Mouse (Mus musculus): ENCODE data around the gene Fbxl19.

Gene Fbxl19

DNA sequence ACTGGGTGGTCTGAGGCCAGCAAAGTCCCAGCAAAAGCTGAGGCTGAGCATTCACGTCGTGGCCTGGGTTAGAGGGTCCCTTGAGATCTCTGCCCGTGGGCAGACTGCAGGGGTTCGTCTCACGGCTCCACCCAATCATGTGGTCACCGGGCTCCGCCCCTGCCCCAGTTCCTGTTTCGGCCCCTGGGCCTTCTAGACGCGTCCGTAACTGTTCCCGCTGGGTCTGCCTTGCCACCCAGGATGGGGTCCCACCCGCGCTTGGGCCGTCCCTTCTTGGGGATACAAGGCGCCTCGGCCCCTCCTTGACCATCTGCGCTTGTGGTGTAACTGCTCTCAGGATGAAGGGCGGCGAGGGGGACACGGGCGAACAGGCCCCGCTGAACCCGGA, 25.3 kb downstream of the Fbxl19 start, which contains the start of gene Orai3:
TSS of gene Orai3 (plus strand) at position 165 of the 388 bp plus-strand sequence.
- CTCF ChIA-PET, result interaction anchor here in 2 of 4 experiments (0.6 to 1.4 kb wide), 3 partner anchors 76 to 150 kb away, joined by 3 to 4 read pairs (median 3); no protein-coding TSS in a partner anchor
- POLR2A ChIA-PET, result interaction anchor here in 3 of 4 experiments (0.6 to 2.5 kb wide), 43 partner anchors 9 to 975 kb away, joined by 3 to 18 read pairs (median 5); partner anchors contain the start of genes Ctf1 (in 2 of the 3), Kat8 (in 2 of the 3), Ccdc189 (in 1 of the 3) and Fus (in 1 of the 3)

- CTCF ChIA-PET, result interaction anchor here in 3 of 4 experiments (0.6 to 1.5 kb wide), 9 partner anchors 25 to 165 kb away, joined by 3 to 5 read pairs (median 4); no protein-coding TSS in a partner anchor
Observed at GRCm38 (mm10) chr7:127770039-127770905, 25.9 kb downstream of the Fbxl19 start.

DNA sequence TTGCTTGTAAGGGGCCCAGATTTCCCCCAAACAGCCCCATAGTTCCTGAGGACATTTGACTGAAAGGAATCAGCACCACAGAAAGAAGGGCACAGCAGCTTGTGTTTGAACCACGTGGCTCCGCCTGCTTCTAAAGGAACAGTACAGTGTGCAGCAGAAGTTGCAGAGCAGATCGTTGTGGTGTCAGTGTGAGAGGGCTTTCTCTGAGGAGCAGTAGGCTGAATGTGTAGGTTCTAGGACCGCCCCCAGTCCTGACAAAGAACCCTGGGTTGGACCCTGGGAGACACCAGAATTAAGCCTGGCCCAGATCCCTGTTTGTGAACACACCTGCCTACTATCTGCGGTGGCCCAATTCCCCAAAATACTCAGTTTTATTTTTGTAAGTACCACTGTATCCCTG, 26.9 kb downstream of the Fbxl19 start:
- POLR2A ChIA-PET, result interaction anchor here (0.5 to 2.5 kb wide), 54 partner anchors 9 to 517 kb away, joined by 3 to 18 read pairs (median 5); partner anchors contain the start of genes Ctf1 (in 2 of the 4), Kat8 (in 2 of the 4), Bcl7c (in 1 of the 4) and Fus (in 1 of the 4)
- CTCF ChIA-PET, result interaction anchor here (0.5 to 3.5 kb wide), 10 partner anchors 9 to 1371 kb away, joined by 3 to 17 read pairs (median 4); no protein-coding TSS in a partner anchor

More at GRCm38 (mm10) chr7:127770039-127770905, 25.9 kb downstream of the Fbxl19 start:
- POLR2A ChIA-PET, result interaction anchor here (0.5 to 2.5 kb wide), 80 partner anchors 10 to 974 kb away, joined by 3 to 18 read pairs (median 4); partner anchors contain the start of genes Ctf1 (in 2 of the 4), Kat8 (in 2 of the 4), Srcap (in 2 of the 4) and Bcl7c (in 1 of the 4)

DNA sequence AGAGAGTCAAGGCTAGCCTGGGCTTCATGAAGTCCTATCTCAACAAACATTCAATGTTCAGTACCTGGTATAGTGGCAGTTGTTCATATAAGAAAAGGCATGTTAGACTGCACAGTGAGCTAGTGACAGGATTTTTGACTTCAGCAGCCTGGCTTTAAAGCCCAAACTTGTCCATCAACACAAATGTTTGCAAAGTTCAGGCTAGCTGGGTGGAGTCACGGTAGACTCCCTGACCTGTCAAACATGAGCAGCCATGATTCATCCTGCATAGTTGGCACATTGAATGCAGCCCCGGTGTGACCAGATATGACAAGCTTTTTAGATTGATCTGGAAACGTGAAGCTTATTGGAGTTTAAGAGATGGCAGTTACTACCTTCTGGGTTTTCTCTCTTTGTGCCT, 27.7 kb downstream of the Fbxl19 start:
- CTCF ChIA-PET, result interaction anchor here in 2 of 4 experiments (0.6 to 3.5 kb wide), 2 partner anchors 110 to 164 kb away, joined by 5 to 17 read pairs; no protein-coding TSS in a partner anchor
- POLR2A ChIA-PET, result interaction anchor here in 3 of 4 experiments (0.5 to 7.1 kb wide), 13 partner anchors 22 to 247 kb away, joined by 3 to 56 read pairs (median 4); partner anchors contain the start of genes Ctf1 (in 1 of the 3) and Hsd3b7 (in 1 of the 3)

DNA sequence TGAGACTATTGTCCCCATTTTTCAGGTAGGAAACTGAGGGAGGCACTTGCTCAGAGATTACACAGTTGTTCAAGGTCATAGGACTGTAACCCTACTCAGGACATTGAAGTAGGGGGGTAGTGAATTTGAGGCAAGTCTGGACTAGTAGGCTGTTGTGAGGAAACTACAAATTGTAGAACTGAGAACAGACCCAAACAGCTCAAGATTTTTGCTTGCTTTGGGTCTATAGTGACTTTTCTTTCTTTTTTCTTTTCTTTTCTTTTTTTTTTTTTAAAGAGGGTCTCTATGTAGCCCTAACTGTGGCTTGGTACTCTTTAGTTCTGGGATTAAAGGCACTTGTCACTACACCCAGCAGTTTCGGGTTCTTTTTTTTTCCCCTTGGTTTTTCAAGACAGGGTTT, 28.2 kb downstream of the Fbxl19 start:
- CTCF ChIA-PET, result interaction anchor here in 3 of 4 experiments (0.6 to 3.5 kb wide), 7 partner anchors 97 to 163 kb away, joined by 4 to 17 read pairs (median 6); no protein-coding TSS in a partner anchor
- POLR2A ChIA-PET, result interaction anchor here (0.5 to 7.1 kb wide), 23 partner anchors 14 to 248 kb away, joined by 3 to 56 read pairs (median 4); partner anchors contain the start of genes Ctf1 (in 1 of the 4), Gm49388 (in 1 of the 4) and Hsd3b7 (in 1 of the 4)

GRCm38 (mm10) chr7:127773664-127774384, 29.5 kb downstream of the Fbxl19 start:
- ChIA-PET POLR2A (interaction anchor here (0.5 to 7.6 kb wide), 50 partner anchors 9 to 220 kb away, joined by 3 to 56 read pairs (median 4); partner anchors contain the start of genes Ctf1 (in 2 of the 4), Fbxl19 (in 2 of the 4), Hsd3b7 (in 2 of the 4) and Gm49388 (in 1 of the 4)), CTCF (interaction anchor here (0.5 to 3.5 kb wide), 52 partner anchors 11 to 662 kb away, joined by 3 to 17 read pairs (median 4); partner anchors contain the start of genes Hsd3b7 (in 2 of the 4), Bcl7c (in 1 of the 4), Ctf1 (in 1 of the 4) and Fus (in 1 of the 4))

GRCm38 (mm10) chr7:127775837-127776236, 31.5 kb downstream of the Fbxl19 start:
- ChIA-PET POLR2A (interaction anchor here (0.5 to 7.6 kb wide), 50 partner anchors 8 to 958 kb away, joined by 3 to 56 read pairs (median 4); partner anchors contain the start of genes Hsd3b7 (in 3 of the 4), Fus (in 2 of the 4), Ctf1 (in 1 of the 4) and Fbxl19 (in 1 of the 4)), CTCF (interaction anchor here in 2 of 4 experiments (0.6 to 1.1 kb wide), 5 partner anchors 22 to 111 kb away, joined by 3 to 8 read pairs (median 4); partner anchors contain the start of gene Hsd3b7 (in 1 of the 2))

DNA sequence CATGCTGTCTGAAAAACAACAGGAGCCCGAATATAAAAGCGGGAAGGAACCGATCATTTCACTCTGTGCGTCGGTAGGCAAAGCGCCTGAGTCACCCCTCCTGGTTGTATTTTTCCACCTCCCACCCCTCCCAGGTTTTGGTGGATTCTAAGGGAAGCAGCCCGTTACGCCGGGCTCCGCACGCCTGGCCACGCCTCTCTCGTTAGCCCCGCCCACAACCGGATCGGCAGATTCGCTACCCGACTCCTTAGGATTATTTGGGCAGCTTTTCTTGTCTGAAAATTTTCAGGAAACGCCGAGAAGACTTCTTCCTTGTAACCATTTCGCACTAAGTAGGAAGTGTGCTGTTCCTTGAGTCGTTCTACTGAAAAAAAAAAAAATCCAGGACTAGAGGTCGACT, 32.1 kb downstream of the Fbxl19 start, which contains the start of gene Setd1a:
TSS of gene Setd1a (plus strand) at position 245 of the 400 bp plus-strand sequence.
- ChIA-PET CTCF (interaction anchor here in 2 of 4 experiments (0.6 to 1.5 kb wide), 9 partner anchors 8 to 120 kb away, joined by 3 to 8 read pairs (median 4); partner anchors contain the start of gene Hsd3b7 (in 1 of the 2)), POLR2A (interaction anchor here (0.5 to 7.6 kb wide), 89 partner anchors 8 to 958 kb away, joined by 3 to 56 read pairs (median 4); partner anchors contain the start of genes Hsd3b7 (in 4 of the 4), Fus (in 3 of the 4), Kat8 (in 3 of the 4) and Ctf1 (in 2 of the 4))

DNA sequence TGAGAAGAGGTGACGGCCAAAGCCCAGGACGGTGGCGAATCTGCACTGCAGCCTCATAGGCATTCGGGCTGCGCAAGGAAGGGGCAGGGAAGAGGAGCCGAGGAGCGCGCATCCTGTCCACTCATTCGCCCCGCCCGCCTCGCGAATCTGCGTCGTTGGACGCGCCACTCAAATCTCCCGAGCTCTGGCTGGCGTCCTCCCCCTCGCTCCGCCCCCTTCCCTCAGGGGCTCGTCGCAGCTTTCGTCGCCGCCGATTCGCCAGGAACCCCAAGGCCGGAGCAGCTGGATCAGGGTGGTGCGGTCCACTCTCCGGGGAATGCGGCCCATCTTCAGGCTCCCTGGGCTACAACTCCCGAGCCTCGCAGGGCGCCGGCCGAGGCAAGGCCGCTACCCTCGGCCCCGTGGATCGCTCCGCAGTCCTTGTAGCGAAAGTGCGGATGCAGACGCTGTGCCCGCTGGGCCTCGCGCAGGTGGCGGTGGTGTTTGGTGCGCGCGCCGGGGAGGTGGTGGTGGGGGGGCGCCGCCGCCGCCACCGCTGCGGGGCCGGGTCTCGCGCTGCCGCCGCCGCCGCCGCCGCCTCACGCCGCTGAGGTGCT, 32.6 kb downstream of the Fbxl19 start:
- ChIA-PET CTCF (interaction anchor here in 2 of 4 experiments (0.6 to 1.6 kb wide), 9 partner anchors 8 to 120 kb away, joined by 3 to 4 read pairs (median 4); partner anchors contain the start of genes Hsd3b7 (in 1 of the 2) and Zfp646 (in 1 of the 2)), POLR2A (interaction anchor here (0.5 to 7.6 kb wide), 88 partner anchors 8 to 750 kb away, joined by 3 to 56 read pairs (median 4); partner anchors contain the start of genes Hsd3b7 (in 4 of the 4), Fus (in 3 of the 4), Kat8 (in 3 of the 4) and Ctf1 (in 2 of the 4))

DNA sequence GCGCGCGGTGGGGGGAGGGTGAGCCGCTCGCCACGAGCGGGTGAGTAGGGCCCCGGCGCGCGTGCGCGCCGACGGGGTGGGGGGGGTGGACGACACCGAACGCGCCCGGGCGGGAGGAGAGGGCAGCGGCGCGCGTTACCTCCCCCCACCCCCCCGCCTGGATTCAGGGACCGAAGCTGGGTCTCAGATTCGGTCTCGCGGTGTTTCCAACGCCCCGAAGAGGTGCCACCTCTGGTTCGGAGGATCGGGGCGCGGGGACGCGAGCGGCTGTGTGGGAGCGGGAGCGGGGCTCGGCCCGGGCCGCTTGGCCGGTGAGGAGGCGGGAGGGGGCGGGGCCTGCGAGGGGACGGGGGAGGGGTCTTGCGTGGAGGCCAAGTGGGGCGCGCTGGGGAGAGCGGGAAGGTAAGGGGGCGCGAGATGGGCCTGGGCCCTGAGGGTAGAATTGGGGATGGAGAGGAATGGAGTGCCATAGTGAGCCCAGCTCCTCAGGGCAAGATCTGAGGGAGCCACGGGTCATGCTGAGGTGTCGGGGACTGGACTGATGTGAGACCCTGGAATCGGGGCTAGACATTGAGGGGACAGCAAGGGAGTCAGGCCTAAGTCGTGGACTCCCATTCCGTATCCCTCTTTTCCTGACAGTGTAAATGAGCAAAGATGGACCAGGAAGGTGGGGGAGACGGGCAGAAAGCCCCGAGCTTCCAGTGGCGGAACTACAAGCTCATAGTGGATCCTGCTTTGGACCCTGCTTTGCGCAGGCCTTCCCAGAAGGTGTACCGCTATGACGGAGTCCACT, 33.3 kb downstream of the Fbxl19 start:
- POLR2A ChIA-PET, result interaction anchor here (0.5 to 7.6 kb wide), 80 partner anchors 9 to 1418 kb away, joined by 3 to 56 read pairs (median 4); partner anchors contain the start of genes Fus (in 3 of the 4), Hsd3b7 (in 3 of the 4), Kat8 (in 3 of the 4) and Ctf1 (in 2 of the 4)
- CTCF ChIA-PET, result interaction anchor here in 3 of 4 experiments (0.6 to 1.6 kb wide), 13 partner anchors 23 to 121 kb away, joined by 3 to 4 read pairs (median 3); partner anchors contain the start of genes Hsd3b7 (in 1 of the 3), Stx1b (in 1 of the 3), Stx4a (in 1 of the 3) and Zfp646 (in 1 of the 3)

- CTCF ChIA-PET, result interaction anchor here in 2 of 4 experiments (0.7 to 1.6 kb wide), 4 partner anchors 23 to 121 kb away, joined by 3 to 4 read pairs (median 4); partner anchors contain the start of gene Hsd3b7 (in 1 of the 2)
- POLR2A ChIA-PET, result interaction anchor here (0.5 to 7.6 kb wide), 39 partner anchors 8 to 460 kb away, joined by 3 to 56 read pairs (median 8); partner anchors contain the start of genes Fus (in 3 of the 4), Hsd3b7 (in 2 of the 4), 9130023H24Rik (in 1 of the 4) and Bcl7c (in 1 of the 4)
Observed at GRCm38 (mm10) chr7:127778350-127778749, 34.0 kb downstream of the Fbxl19 start.

- POLR2A ChIA-PET, result interaction anchor here in 3 of 4 experiments (0.8 to 4.3 kb wide), 13 partner anchors 8 to 94 kb away, joined by 3 to 16 read pairs (median 5); partner anchors contain the start of genes Hsd3b7 (in 1 of the 3), Orai3 (in 1 of the 3) and Setd1a (in 1 of the 3)
Observed at GRCm38 (mm10) chr7:127785308-127785707, 41.0 kb downstream of the Fbxl19 start, which contains the start of gene Gm49388. Gene Gm49388, plus strand, starts transcription at chr7:127785608.

GRCm38 (mm10) chr7:127797076-127797845, 52.9 kb downstream of the Fbxl19 start:
- CTCF ChIA-PET, result interaction anchor here in 2 of 4 experiments (0.7 to 1.5 kb wide), 3 partner anchors 19 to 60 kb away, joined by 3 to 6 read pairs (median 4); no protein-coding TSS in a partner anchor
- POLR2A ChIA-PET, result interaction anchor here in 2 of 4 experiments (0.7 to 3.4 kb wide), 16 partner anchors 10 to 118 kb away, joined by 3 to 16 read pairs (median 4); partner anchors contain the start of genes Gm49388 (in 1 of the 2), Orai3 (in 1 of the 2), Stx1b (in 1 of the 2) and Stx4a (in 1 of the 2)

More at GRCm38 (mm10) chr7:127785308-127785707, 41.0 kb downstream of the Fbxl19 start, which contains the start of gene Gm49388:
- CTCF ChIA-PET, result interaction anchor here in 2 of 4 experiments (1.1 to 2.1 kb wide), 3 partner anchors 11 to 15 kb away, joined by 3 to 8 read pairs (median 5); partner anchors contain the start of gene Hsd3b7 (in 1 of the 2)
